Mouse (Mus musculus) small intestine, adult 2 months (tissue): ENCODE measurements around the gene Agbl2. TPM values are rescaled to one million over a fixed set of nuclear protein-coding genes. Genes with fewer than 3 reads are reported as not detected.

Experiments
- H3K27ac ChIP-seq: fragments of 200-500 bp; 2 replicates; pipeline ENCODE4 v1.5.1; 2012; ENCODE audit warnings: low read depth, low read length, control low read depth, inconsistent platforms; ENCODE audit not compliant: insufficient read depth
- H3K27me3 ChIP-seq: fragments of 200-500 bp; 2 replicates; pipeline ENCODE4 v1.6.1; 2012; ENCODE audit warnings: mild to moderate bottlenecking, moderate library complexity, low read length, inconsistent platforms; ENCODE audit not compliant: control insufficient read depth, insufficient read depth
- H3K36me3 ChIP-seq: fragments of 200-500 bp; 2 replicates; pipeline ENCODE4 v1.6.1; 2012; ENCODE audit warnings: mild to moderate bottlenecking, low read length, control low read depth, inconsistent platforms; ENCODE audit not compliant: control insufficient read depth, insufficient read depth
- H3K4me1 ChIP-seq: fragments of 200-500 bp; 2 replicates; pipeline ENCODE4 v1.6.1; 2012; ENCODE audit warnings: low read length, inconsistent platforms, mixed read lengths; ENCODE audit not compliant: control insufficient read depth, insufficient read depth, insufficient read length
- H3K4me3 ChIP-seq: fragments of 200-500 bp; 2 replicates; pipeline ENCODE4 v1.5.1; 2012; ENCODE audit warnings: low read depth, mild to moderate bottlenecking, control low read depth, inconsistent platforms, low read length, moderate library complexity
- CTCF ChIP-seq: fragments of 200-500 bp; IDR thresholded peaks from 2 replicates; pipeline ENCODE4 v1.5.1; 2012; ENCODE audit warnings: low read depth, mild to moderate bottlenecking, control low read depth, inconsistent platforms, low read length, moderate library complexity, mixed read lengths; ENCODE audit not compliant: insufficient replicate concordance, insufficient read length; ENCODE audit errors: extremely low read depth
- POLR2A ChIP-seq: fragments of 200-500 bp; IDR thresholded peaks from 2 replicates; pipeline ENCODE4 v1.6.1; 2012; ENCODE audit warnings: low read depth, mild to moderate bottlenecking, control low read depth, inconsistent platforms, low read length, moderate library complexity
- WGBS: fragments of 180-500 bp; shearing (Covaris S2); methylation state at CpG from one replicate; pipeline ENCODE4 v1.1.7; 2018; 5-methylcytosine and 5-hydroxymethylcytosine counted together
- polyA plus RNA-seq: library from polyadenylated mRNA; depleted of rRNA; stranded (reverse); fragments of >200 nt; gene quantifications from 2 replicates; pipeline ENCODE4 v1.2.3, GENCODE M21; 2012

Agbl2 gene
- polyA plus RNA-seq, 1 experiment: 0.22 TPM

DNA sequence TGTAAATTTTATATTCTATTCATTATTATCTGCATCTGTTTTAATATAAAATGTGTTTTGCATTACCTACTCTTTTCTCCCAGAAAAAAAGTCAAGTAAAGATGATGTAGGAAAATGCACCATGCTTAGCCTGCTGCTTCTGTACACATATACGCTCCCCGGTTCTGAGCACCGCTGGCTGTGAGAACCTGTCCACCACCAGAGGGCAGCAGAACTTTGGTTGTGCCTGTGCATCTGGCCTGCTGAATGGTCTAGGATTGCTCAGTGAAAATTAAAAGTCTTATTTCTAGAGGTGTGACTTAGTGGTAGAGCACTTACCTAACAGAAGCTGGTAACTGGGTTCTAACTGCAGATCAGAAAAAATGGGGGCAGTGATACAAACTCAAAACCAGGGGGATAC is 84.0 kb downstream of the Agbl2 start:
- no peaks in the 10 kb centered on the region for H3K27me3 ChIP-seq
- no peak overlapping the region for H3K4me3 ChIP-seq
- no peaks in the 10 kb centered on the region for H3K4me1 ChIP-seq
- TF ChIP-seq POLR2A (no peak), CTCF (peak; percentile 92; the same call in 1 of the 2 replicates)
- WGBS: 17% methylated on average over 3 of the region's 3 CpGs
- H3K27ac ChIP-seq: no peak overlapping the region
- H3K36me3 ChIP-seq: peaks cover 46% of the 10 kb centered on the region

DNA sequence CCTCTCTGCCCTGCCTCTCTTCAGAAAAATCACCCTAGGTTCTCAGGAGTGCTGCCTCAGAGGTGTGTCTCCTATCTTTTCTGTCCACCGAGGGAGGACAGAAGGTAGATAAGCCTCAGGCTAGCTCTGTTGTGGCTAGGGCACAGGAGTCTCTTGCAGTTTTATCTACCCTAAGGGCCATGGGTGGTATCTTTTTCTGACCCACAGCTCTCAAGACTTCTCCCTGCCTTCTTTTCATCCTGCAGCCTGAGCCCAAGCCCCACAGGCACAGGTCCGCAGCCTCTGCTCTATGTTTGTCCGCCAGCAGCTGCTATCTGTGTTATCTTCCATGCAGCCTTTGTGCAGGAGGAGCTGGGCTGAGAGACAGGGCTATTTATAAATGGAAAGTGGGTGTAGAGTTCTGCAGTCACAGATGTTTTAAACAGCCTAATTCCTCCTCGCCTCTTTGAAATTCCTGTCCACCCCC is 87.6 kb downstream of the Agbl2 start:
- H3K36me3 ChIP-seq: peaks cover 23% of the 10 kb centered on the region
- no peak overlapping the region for H3K27ac ChIP-seq
- TF ChIP-seq CTCF (no peak), POLR2A (no peak)
- H3K4me3 ChIP-seq: no peak overlapping the region
- no peaks in the 10 kb centered on the region for H3K27me3 ChIP-seq
- WGBS: 15% methylated on average over 4 of the region's 4 CpGs
- no peaks in the 10 kb centered on the region for H3K4me1 ChIP-seq

DNA sequence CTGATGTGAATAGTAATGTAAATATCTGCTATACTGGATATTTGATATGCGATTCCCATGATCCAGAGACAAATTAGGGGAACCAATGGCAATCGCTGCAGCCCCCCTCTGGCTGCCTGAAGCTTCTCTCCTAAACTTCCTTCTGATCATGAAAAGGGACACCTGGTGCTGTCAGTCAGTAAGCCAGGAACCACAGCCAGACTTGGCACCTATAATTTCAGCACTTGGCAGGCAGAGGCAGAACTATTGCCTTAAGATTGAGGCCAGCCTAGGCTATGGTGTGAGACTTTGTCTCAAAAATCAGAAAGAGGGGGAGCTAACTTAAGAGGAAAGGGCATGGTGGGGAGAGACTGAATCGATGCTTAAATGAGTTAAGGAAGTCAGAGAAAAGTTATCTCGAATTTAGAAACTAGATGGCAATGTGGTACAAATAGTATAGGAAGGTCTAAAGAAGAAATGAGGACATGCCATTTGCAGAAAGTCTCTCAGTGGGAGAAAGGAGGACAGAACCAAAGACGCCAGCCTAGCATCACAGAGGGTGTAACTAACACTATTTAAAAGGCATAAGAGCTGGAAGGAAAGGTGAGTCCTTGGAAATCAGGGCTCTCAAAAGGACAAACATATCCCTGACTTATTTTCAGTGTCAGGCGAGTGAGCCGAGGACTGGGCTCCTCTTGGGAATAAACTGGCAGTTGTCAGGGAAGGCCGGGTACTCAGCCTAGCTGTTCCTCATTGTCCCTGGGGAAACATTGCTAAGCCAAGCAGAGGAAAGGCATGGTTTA is 88.8 kb downstream of the Agbl2 start:
- peaks cover 14% of the 10 kb centered on the region for H3K36me3 ChIP-seq
- WGBS: 63% methylated on average over 8 of the region's 8 CpGs
- TF ChIP-seq CTCF (no peak), POLR2A (no peak)
- no peak overlapping the region for H3K27ac ChIP-seq
- no peaks in the 10 kb centered on the region for H3K27me3 ChIP-seq
- H3K4me1 ChIP-seq: no peaks in the 10 kb centered on the region
- no peak overlapping the region for H3K4me3 ChIP-seq

DNA sequence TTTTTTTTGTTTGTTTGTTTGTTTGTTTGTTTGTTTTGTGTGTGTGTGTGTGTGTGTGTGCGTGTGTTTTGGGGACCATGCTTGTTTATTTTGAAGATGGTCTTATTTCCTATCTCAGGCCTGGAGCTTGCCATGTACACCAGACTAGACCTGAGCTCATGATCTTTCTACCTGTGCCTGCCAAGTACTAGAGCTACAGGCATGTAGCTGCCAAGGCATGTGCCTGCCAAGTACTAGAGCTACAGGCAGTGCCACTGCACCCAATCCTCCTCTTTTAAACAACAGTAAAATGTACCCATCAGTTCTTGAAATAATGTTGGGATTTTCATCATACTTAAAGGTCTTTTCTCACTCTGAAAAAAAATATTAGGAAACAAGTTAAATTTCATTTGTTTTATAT is 91.5 kb downstream of the Agbl2 start:
- 71% methylated on average over 1 of the region's 1 CpGs for WGBS
- H3K27ac ChIP-seq: no peak overlapping the region
- peaks cover 2% of the 10 kb centered on the region; the same call in 1 of the 2 replicates for H3K4me1 ChIP-seq
- no peaks in the 10 kb centered on the region for H3K27me3 ChIP-seq
- TF ChIP-seq CTCF: no peak
- no peak for TF ChIP-seq POLR2A
- H3K4me3 ChIP-seq: no peak overlapping the region
- H3K36me3 ChIP-seq: no peaks in the 10 kb centered on the region

DNA sequence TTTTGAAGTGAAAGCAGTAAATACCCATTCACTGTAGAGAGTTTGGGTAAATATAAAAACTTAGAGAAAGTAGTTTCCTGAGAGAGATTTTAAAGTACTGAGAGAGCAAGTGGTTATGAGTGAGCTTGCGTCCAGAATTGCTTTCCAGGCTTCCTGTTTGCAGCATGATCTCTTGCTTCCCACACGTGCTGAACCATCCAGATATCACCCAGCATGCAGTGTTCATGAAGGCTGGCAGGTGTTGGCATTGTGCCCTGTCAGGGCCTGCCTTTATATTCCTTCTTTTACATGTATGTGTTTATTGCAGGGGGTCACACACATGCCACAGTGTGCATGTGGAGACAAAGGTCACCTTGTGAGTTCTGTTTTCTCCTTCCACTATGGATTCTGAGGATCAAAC is 92.7 kb downstream of the Agbl2 start:
- Histone ChIP-seq H3K4me3 (no peak overlapping the region), H3K27me3 (no peaks in the 10 kb centered on the region), H3K36me3 (no peaks in the 10 kb centered on the region), H3K4me1 (peaks cover 2% of the 10 kb centered on the region; the same call in 1 of the 2 replicates), H3K27ac (no peak overlapping the region)
- 43% methylated on average over 2 of the region's 2 CpGs for WGBS
- TF ChIP-seq CTCF (no peak), POLR2A (no peak)

DNA sequence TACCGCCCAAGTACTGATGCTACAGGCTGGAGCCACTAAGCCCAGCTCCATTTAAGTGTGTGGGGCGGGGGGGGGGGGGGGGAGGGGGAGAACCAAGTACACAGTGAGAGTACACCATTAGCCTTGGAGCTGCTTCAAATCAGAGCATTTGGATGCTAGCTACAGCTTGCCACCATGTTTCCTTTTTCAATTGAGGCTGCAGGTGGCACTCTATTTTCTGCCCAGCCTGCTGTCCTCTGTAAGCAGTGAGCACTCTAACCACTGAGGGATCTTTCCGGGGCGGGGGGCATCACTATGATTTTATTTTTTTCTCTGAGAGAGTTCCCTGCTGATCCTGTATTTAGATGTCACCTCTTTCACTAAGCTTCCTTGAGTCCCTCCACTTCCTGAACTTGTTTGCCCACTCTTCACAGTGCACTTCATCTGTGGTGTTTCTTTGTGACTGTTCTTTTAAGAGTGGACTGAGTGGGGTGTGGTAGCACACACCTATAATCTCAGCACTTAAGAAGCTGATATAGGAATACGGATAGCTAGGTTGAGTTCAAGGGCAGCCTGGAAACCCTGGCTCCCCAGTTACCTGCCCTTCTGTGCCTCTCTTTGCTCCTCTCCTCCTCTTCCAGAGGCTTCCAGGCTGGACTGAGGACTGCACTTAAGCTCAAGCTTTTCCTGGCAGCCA is 95.2 kb downstream of the Agbl2 start:
- WGBS: 48% methylated on average over 5 of the region's 5 CpGs
- H3K27ac ChIP-seq: no peak overlapping the region

DNA sequence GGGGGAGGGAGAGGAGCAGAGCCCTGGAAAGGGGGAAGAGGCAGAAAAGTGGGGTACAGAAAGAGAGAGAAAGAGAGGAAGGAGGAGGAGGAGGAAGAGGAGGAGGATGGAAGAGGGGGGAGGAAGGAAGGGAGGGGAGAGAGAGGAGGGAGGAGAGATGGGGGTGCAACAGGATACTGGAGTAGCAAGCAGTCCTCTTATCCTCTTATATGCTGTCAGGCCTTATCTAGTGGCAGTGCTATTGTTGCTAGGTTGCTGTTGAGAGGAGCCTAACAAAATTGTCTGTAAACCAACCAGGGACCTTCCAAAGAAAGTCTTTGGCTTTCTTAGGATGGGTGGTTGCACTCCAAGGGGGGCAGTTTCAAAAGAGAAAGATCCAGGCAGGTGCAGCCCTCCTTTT is 96.9 kb downstream of the Agbl2 start:
- Histone ChIP-seq H3K4me3 (no peak overlapping the region), H3K27me3 (peaks cover under 1% of the 10 kb centered on the region; the same call in 1 of the 2 replicates), H3K36me3 (no peaks in the 10 kb centered on the region), H3K27ac (no peak overlapping the region), H3K4me1 (peaks cover 2% of the 10 kb centered on the region; the same call in 1 of the 2 replicates)
- TF ChIP-seq CTCF (no peak), POLR2A (no peak)

More for the DNA sequence above, 95.2 kb downstream of the Agbl2 start:
- TF ChIP-seq CTCF (no peak), POLR2A (no peak)
- Histone ChIP-seq H3K27me3 (no peaks in the 10 kb centered on the region), H3K4me3 (no peak overlapping the region), H3K4me1 (peaks cover 2% of the 10 kb centered on the region; the same call in 1 of the 2 replicates), H3K36me3 (no peaks in the 10 kb centered on the region)
